Mouse (Mus musculus) embryonic fibroblast, embryonic 13.5 days (primary cell): ENCODE measurements around the gene Extl2.

Source experiments
- CTCF ChIP-seq: IDR thresholded peaks from 2 replicates; pipeline ENCODE4 v1.5.1; 2011; ENCODE audit warnings: mild to moderate bottlenecking, control low read depth, low read length, moderate library complexity, borderline replicate concordance; ENCODE audit not compliant: insufficient read depth
- POLR2A ChIP-seq: IDR thresholded peaks from 2 replicates; pipeline ENCODE4 v1.6.1; 2011; ENCODE audit warnings: low read depth, mild to moderate bottlenecking, control low read depth, low read length, moderate library complexity

GRCm38 (mm10) chr3:116030152-116030788, 23.0 kb downstream of the Extl2 start:
- TF ChIP-seq POLR2A (no peak), CTCF (no peak)
